Mouse (Mus musculus): ENCODE data around the gene Ppard. TPM values are rescaled to one million over a fixed set of nuclear protein-coding genes. Genes with fewer than 3 reads are reported as not detected.
"Not testable (repeated sequence)": the region's sequence is repeated elsewhere in the genome, so short reads cannot be mapped to it uniquely, and the experiment has no call there.

Gene Ppard
- polyA plus RNA-seq, 1 experiment from 2014 or later, result 3.5 TPM

DNA sequence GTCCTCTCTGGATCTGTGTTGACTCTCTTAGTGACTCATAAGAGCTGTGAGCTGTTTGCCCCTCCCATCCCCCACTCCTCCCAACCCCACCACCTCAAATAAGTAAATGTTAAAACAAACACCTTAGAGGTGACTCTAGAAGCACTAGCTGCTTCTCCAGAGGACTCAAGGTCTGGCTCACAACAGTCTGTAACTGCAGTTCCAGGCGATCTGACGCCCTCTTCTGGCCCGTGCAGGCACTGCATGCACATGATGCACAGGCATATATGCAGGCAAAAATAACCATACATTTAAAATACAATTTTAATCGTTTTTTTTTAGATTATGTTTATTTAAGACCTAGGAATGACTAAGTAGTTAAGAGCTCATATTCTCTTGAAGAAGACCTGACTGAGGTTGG, 19.3 kb upstream of the Ppard start:
- ATAC-seq (ENCODE audit: low FRiP score) (no peak), DNase-seq (ENCODE audit: low spot score) (no peak)
- WGBS, result 34% methylated on average over 4 of the region's 4 CpGs
- no peak overlapping the region for H3K4me2 ChIP-seq (replicated peaks; ENCODE audit: low read depth, low read length)
- no peaks in the 10 kb centered on the region for H3K9me3 ChIP-seq (ENCODE audit: control insufficient read depth, low read length)
- H3K9ac ChIP-seq (ENCODE audit: low read depth, low read length), result no peak overlapping the region
- H3K36me3 ChIP-seq (ENCODE audit: control insufficient read depth, insufficient read depth, low read length), result no peaks in the 10 kb centered on the region
- H3K4me3 ChIP-seq (ENCODE audit: low read depth, low read length), result no peak overlapping the region
- H3K4me1 ChIP-seq (replicated peaks; ENCODE audit: control insufficient read depth, insufficient read depth, low read length), result no peaks in the 10 kb centered on the region
- H3K27ac ChIP-seq (ENCODE audit: low read depth, low read length), result no peak overlapping the region
- H3K27me3 ChIP-seq (ENCODE audit: control insufficient read depth, insufficient read depth, low read length), result no peaks in the 10 kb centered on the region

DNA sequence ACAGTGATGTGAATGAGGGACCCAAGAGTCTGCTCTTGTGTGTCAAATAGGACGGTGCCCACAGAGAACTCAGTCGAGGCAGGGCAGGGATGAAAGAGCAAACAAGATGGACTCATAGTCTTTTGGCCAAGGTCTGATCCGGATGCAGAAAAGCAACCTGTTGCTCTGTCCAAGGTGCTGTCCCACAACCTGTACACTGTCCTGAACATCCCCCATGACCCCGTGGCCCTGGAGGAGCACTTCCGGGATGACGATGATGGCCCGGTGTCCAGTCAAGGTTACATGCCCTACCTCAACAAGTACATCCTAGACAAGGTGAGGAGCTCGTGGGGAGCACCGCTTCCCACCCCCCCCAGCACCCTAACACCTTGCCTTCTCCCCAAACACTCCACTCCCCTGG, 15.7 kb upstream of the Ppard start:
- H3K27me3 ChIP-seq (ENCODE audit: control insufficient read depth, insufficient read depth, low read length), result no peaks in the 10 kb centered on the region
- H3K36me3 ChIP-seq (ENCODE audit: control insufficient read depth, insufficient read depth, low read length), result no peaks in the 10 kb centered on the region
- H3K4me2 ChIP-seq (replicated peaks; ENCODE audit: low read depth, low read length), result no peak overlapping the region
- no peak overlapping the region for H3K4me3 ChIP-seq (ENCODE audit: low read depth, low read length)
- no peaks in the 10 kb centered on the region for H3K9me3 ChIP-seq (ENCODE audit: control insufficient read depth, low read length)
- H3K27ac ChIP-seq (ENCODE audit: low read depth, low read length), result no peak overlapping the region
- no peak for ATAC-seq (ENCODE audit: low FRiP score)
- no peak for DNase-seq (ENCODE audit: low spot score)
- H3K4me1 ChIP-seq (replicated peaks; ENCODE audit: control insufficient read depth, insufficient read depth, low read length), result no peaks in the 10 kb centered on the region
- 84% methylated on average over 9 of the region's 9 CpGs for WGBS
- no peak overlapping the region for H3K9ac ChIP-seq (ENCODE audit: low read depth, low read length)

- ATAC-seq (ENCODE audit: low FRiP score) (no peak), DNase-seq (ENCODE audit: low spot score) (no peak)
- Histone ChIP-seq H3K9ac (ENCODE audit: low read depth, low read length) (no peak overlapping the region), H3K9me3 (ENCODE audit: control insufficient read depth, low read length) (no peaks in the 10 kb centered on the region), H3K4me3 (ENCODE audit: low read depth, low read length) (no peak overlapping the region), H3K27me3 (ENCODE audit: control insufficient read depth, insufficient read depth, low read length) (no peaks in the 10 kb centered on the region), H3K36me3 (ENCODE audit: control insufficient read depth, insufficient read depth, low read length) (no peaks in the 10 kb centered on the region), H3K27ac (ENCODE audit: low read depth, low read length) (no peak overlapping the region), H3K4me1 (replicated peaks; ENCODE audit: control insufficient read depth, insufficient read depth, low read length) (no peaks in the 10 kb centered on the region; the same call in 1 of the 2 replicates), H3K4me2 (replicated peaks; ENCODE audit: low read depth, low read length) (no peak overlapping the region)
- WGBS, result 23% methylated on average over 23 of the region's 23 CpGs
These were observed 14.5 kb upstream of the Ppard start for GRCm38 (mm10) chr17:28217721-28218649.

DNA sequence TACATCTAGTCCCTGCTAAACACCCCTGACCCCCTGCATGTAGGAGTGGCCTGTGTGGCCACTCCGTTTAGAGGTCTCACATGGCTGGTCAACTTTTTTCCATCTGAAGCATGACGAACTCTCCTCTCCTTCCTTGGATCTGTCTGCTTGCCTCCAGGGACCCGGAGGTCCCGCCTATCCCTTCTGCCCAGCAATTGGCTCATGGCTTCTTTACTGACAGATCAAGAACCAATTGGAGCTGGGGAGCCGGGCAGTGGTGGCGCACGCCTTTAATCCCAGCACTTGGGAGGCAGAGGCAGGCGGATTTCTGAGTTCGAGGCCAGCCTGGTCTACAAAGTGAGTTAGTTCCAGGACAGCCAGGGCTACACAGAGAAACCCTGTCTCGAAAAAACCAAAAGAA, 10.0 kb upstream of the Ppard start:
- H3K4me2 ChIP-seq (replicated peaks; ENCODE audit: low read depth, low read length); H3K27me3 ChIP-seq (ENCODE audit: control insufficient read depth, insufficient read depth, low read length): not testable (repeated sequence)

DNA sequence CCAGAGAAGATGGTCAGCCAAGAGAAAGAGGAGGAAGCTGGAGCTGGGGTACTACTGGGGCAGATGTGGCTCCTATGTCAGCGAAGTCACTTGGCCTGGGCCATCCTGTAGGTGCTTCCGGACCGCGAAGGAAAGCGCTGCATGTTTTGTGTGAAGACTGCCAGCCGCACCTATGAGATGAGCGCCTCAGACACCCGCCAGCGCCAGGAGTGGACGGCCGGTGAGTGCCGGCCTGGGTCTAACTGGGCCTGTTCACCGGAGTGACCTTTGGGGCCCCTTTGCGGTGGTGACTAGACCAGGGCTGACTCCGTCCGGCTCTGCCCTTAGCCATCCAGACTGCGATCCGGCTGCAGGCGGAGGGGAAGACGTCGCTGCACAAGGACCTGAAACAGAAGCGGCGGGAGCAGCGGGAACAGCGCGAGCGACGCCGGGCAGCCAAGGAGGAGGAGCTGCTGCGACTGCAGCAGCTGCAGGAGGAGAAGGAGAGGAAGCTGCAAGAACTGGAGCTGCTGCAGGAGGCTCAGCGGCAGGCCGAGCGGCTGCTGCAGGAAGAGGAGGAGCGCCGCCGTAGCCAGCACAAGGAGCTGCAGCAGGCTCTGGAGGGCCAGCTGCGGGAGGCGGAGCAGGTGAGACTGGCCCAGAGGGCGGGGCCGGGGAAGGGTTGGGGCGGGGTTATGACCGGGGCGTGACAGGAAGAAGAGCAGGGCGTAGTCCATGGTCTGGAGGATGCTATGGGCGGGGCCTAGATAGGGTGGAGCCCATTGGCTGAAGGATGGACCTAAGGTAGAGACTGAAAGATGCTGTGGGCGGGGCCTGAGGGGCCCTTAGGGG, 8.7 kb upstream of the Ppard start:
- no peaks in the 10 kb centered on the region for H3K36me3 ChIP-seq (ENCODE audit: control insufficient read depth, insufficient read depth, low read length)
- peak overlapping the region; percentile 80 for H3K27ac ChIP-seq (ENCODE audit: low read depth, low read length)
- 1% methylated on average over 46 of the region's 46 CpGs for WGBS
- H3K4me2 ChIP-seq (replicated peaks; ENCODE audit: low read depth, low read length), result peak overlapping the region; percentile 93
- H3K9ac ChIP-seq (ENCODE audit: low read depth, low read length), result peak overlapping the region; percentile 79
- peak overlapping the region; percentile 54 for H3K4me3 ChIP-seq (ENCODE audit: low read depth, low read length)
- H3K4me1 ChIP-seq (replicated peaks; ENCODE audit: control insufficient read depth, insufficient read depth, low read length), result no peaks in the 10 kb centered on the region; the same call in 1 of the 2 replicates
- DNase-seq (ENCODE audit: low spot score) (peak; percentile 89), ATAC-seq (ENCODE audit: low FRiP score) (peak; percentile 92)
- H3K27me3 ChIP-seq (ENCODE audit: control insufficient read depth, insufficient read depth, low read length), result no peaks in the 10 kb centered on the region
- no peaks in the 10 kb centered on the region for H3K9me3 ChIP-seq (ENCODE audit: control insufficient read depth, low read length)

More for the DNA sequence above, 10.0 kb upstream of the Ppard start:
- not testable (repeated sequence) for H3K9me3 ChIP-seq (ENCODE audit: control insufficient read depth, low read length); DNase-seq (ENCODE audit: low spot score); H3K36me3 ChIP-seq (ENCODE audit: control insufficient read depth, insufficient read depth, low read length); H3K4me3 ChIP-seq (ENCODE audit: low read depth, low read length); H3K4me1 ChIP-seq (replicated peaks; ENCODE audit: control insufficient read depth, insufficient read depth, low read length); H3K9ac ChIP-seq (ENCODE audit: low read depth, low read length); H3K27ac ChIP-seq (ENCODE audit: low read depth, low read length); ATAC-seq (ENCODE audit: low FRiP score)
- WGBS, result 91% methylated on average over 10 of the region's 10 CpGs

DNA sequence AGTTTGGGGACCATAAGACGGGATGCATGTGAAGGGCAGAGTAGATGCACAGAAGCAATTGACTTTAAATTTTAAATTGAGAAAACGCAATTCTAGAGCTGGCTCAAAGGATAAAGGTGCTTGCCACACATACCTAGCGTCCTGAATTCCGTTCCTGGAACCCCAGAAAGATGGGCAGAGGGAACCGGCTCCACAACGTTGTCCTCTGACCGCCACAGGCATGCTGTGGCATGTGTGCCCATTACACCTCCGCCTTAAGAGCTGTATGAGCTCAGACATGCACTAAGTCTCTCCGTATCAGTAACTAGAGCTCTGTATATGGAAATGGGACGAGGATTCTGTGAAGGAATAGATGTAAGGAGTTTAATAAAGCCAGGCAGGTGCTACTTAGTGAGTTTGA, 7.9 kb upstream of the Ppard start:
- no peak overlapping the region for H3K4me2 ChIP-seq (replicated peaks; ENCODE audit: low read depth, low read length)
- H3K4me1 ChIP-seq (replicated peaks; ENCODE audit: control insufficient read depth, insufficient read depth, low read length), result no peaks in the 10 kb centered on the region; the same call in 1 of the 2 replicates
- no peak overlapping the region for H3K27ac ChIP-seq (ENCODE audit: low read depth, low read length)
- DNase-seq (ENCODE audit: low spot score) (no peak), ATAC-seq (ENCODE audit: low FRiP score) (no peak)
- H3K9me3 ChIP-seq (ENCODE audit: control insufficient read depth, low read length), result no peaks in the 10 kb centered on the region
- no peak overlapping the region for H3K9ac ChIP-seq (ENCODE audit: low read depth, low read length)
- no peak overlapping the region for H3K4me3 ChIP-seq (ENCODE audit: low read depth, low read length)
- H3K36me3 ChIP-seq (ENCODE audit: control insufficient read depth, insufficient read depth, low read length), result no peaks in the 10 kb centered on the region
- 89% methylated on average over 10 of the region's 10 CpGs for whole genome bisulfite sequencing
- no peaks in the 10 kb centered on the region for H3K27me3 ChIP-seq (ENCODE audit: control insufficient read depth, insufficient read depth, low read length)

DNA sequence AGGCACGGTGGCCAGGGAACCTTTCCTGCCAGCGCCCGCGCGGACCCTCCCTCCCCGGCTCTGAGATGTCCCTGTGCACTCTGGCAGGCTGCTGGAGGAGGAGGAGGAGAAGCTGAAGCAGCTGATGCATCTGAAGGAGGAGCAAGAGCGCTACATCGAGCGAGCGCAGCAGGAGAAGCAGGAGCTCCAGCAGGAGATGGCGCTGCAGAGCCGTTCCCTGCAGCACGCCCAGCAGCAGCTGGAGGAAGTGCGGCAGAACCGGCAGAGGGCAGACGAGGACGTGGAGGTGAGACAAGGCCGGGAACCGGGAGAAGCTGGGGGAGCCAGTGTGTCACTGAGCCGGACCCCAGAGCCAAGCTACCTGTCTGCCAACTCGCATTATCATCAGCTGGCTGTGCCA, 6.5 kb upstream of the Ppard start:
- H3K27me3 ChIP-seq (ENCODE audit: control insufficient read depth, insufficient read depth, low read length), result no peaks in the 10 kb centered on the region
- peak overlapping the region; percentile 18 for H3K4me3 ChIP-seq (ENCODE audit: low read depth, low read length)
- peak; percentile 89 for DNase-seq (ENCODE audit: low spot score)
- H3K4me1 ChIP-seq (replicated peaks; ENCODE audit: control insufficient read depth, insufficient read depth, low read length), result no peaks in the 10 kb centered on the region; the same call in 1 of the 2 replicates
- no peaks in the 10 kb centered on the region for H3K9me3 ChIP-seq (ENCODE audit: control insufficient read depth, low read length)
- no peaks in the 10 kb centered on the region for H3K36me3 ChIP-seq (ENCODE audit: control insufficient read depth, insufficient read depth, low read length)
- under 1% methylated on average over 21 of the region's 21 CpGs for WGBS
- H3K27ac ChIP-seq (ENCODE audit: low read depth, low read length), result no peak overlapping the region
- peak overlapping the region; percentile 46 for H3K4me2 ChIP-seq (replicated peaks; ENCODE audit: low read depth, low read length)
- ATAC-seq (ENCODE audit: low FRiP score), result peak; percentile 62
- H3K9ac ChIP-seq (ENCODE audit: low read depth, low read length), result peak overlapping the region; percentile 40

- no peaks in the 10 kb centered on the region for H3K36me3 ChIP-seq (ENCODE audit: control insufficient read depth, insufficient read depth, low read length)
- WGBS, result 90% methylated on average over 6 of the region's 6 CpGs
- H3K27ac ChIP-seq (ENCODE audit: low read depth, low read length), result no peak overlapping the region
- H3K4me2 ChIP-seq (replicated peaks; ENCODE audit: low read depth, low read length), result no peak overlapping the region
- DNase-seq (ENCODE audit: low spot score), result no peak
- H3K9me3 ChIP-seq (ENCODE audit: control insufficient read depth, low read length), result no peaks in the 10 kb centered on the region
- no peak for ATAC-seq (ENCODE audit: low FRiP score)
- no peak overlapping the region for H3K4me3 ChIP-seq (ENCODE audit: low read depth, low read length)
- H3K9ac ChIP-seq (ENCODE audit: low read depth, low read length), result no peak overlapping the region
- H3K4me1 ChIP-seq (replicated peaks; ENCODE audit: control insufficient read depth, insufficient read depth, low read length), result no peaks in the 10 kb centered on the region
- H3K27me3 ChIP-seq (ENCODE audit: control insufficient read depth, insufficient read depth, low read length), result no peaks in the 10 kb centered on the region
These were observed 2.0 kb upstream of the Ppard start for GRCm38 (mm10) chr17:28230486-28230885.
